Mouse (Mus musculus): ENCODE data around the gene Rfxap. TPM values are rescaled to one million over a fixed set of nuclear protein-coding genes. Genes with fewer than 3 reads are reported as not detected.

Gene Rfxap
- 10 to 100 TPM; 50.0 to 53.1 TPM for total RNA-seq (2021)

- peak; percentile 94 for DNase-seq
Observed at GRCm38 (mm10) chr3:54807666-54808217, at the start of gene Rfxap. Gene Rfxap (minus strand): TSS chr3:54807791.

- peak; percentile 58 to 61 for DNase-seq
Observed at GRCm38 (mm10) chr3:54835421-54835820, 27.8 kb upstream of the Rfxap start.

DNA sequence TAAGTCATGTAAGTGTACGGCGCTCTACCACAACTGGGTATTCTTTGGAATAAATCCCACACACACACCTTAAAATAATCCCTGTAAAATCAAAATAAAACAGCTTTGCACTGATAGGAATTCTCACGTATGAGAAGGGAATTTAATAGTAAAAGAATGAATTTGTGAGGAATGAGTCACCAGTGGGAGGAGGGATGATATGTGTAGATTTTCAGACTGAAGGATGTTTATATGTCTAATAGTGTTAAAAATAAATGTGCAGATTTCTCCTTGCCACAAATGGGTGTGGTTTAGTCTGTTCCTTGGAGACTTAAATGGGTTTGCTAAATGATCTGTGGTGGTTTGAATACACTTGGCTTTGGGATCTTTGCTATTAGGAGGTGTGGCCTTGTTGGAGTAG is 24.9 kb upstream of the Rfxap start:
- DNase-seq, result no peak

- DNase-seq, result no peak
Observed at GRCm38 (mm10) chr3:54822526-54822925, 14.9 kb upstream of the Rfxap start.

GRCm38 (mm10) chr3:54815292-54815691 is 7.7 kb upstream of the Rfxap start:
- no peak for DNase-seq

- DNase-seq, result no peak
Observed at GRCm38 (mm10) chr3:54814622-54815021, 7.0 kb upstream of the Rfxap start.

- no peak for DNase-seq
Observed at GRCm38 (mm10) chr3:54813418-54813988, 5.9 kb upstream of the Rfxap start.

DNA sequence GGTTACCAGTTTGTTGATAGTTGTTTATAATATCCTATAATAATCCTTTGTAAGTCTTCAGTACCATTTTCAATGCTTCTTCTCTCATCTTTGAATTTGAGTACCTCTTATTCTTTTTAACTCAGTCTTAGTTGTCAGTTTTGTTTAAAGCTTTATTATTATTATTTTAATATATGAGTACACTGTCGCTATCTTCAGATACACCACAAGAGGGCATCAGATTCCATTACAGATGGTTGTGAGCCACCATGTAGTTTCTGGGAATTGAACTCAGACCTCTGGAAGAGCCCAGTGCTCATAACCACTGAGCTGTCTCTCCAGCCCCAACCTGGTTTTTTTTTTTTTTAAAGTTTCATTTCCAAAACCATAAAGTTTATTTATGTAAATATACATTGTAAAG is 4.0 kb upstream of the Rfxap start:
- DNase-seq, result no peak

- DNase-seq, result no peak
Observed at GRCm38 (mm10) chr3:54809111-54809510, 1.5 kb upstream of the Rfxap start.

DNA sequence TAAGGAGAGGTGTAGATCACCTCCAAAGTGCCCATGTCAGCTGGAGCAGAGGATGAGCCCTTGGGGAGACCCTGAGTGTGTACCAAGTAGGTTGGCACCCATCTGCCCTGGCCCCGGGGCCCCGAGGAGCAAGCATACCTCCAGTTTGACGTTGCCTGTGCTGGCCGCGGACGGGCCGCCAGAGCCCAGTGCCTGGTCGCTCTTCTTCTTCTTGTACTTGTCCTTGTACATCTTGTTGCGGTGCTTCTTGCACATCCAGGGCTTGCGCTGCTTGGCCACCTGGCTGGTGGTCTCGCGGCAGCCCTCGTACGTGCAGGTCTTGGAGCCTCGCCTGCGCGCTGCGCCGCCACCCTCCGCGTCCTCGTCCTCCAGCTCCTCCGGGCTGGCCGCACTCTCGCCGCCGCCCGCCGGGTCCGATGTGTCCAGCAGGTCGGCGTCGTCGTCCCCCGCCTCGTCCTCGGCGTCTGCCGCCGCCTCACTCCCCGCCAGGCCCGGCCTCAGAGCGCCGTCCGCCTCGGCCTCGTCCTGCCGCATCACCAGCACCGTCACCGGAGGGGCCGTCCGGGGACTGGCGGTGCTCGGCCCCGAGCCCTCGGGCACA is 430 bp downstream of the Rfxap start:
- no peak for DNase-seq

DNA sequence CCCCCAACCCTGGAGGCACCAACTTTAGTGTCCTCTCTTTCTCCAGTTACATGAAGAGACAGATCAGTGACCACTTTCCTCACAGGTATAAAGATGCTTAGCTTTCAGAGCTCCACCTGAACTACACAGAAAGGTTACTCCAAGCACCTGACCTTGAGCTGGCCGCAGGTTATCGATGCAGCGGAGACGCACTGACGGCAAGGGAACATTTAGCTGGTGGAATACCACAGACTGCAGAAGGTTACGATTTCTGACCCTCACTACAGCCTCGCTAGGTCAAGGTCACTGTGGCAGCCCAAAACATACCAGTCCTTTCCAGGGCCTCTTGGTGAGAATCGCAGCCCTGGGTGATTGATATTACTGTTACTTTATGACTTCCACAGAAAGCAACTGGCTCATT is 3.9 kb downstream of the Rfxap start:
- DNase-seq, result no peak

DNA sequence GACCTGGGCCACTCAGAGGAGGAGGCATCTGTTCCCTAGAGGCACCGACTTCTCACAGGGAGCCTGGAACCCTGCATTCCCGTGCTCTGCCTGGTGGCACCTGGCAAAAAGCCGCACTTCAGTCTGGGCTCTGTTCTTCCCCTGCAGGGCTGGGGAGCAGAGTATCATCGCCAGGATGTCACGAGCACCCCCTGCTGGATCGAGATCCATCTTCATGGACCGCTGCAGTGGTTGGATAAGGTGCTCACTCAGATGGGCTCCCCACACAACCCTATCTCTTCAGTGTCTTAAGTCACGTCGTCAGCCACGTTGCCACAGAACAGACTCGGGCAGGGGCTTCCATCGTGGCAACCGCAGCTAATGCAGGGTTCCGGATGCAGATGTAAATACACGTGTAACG is 10.4 kb downstream of the Rfxap start:
- DNase-seq, result peak; percentile 51 to 61

DNA sequence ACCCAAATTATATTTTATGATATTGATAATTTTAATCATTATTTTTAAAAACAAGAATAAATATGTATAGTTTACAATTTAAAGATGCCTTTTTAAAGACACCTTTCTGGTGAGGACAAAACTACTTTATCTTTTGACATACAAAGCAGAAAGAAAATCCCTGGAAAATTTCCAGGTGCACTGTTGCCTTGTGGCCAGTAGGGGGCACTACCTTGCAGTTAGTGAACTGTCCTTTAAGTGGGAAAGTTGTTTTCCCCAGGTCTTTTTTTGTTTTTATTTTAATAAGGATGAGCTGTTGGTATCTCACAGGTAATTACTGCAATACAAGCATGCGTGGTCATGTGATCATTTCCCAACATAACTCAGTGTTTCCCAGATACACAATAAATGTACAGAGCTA is 11.8 kb downstream of the Rfxap start:
- DNase-seq, result no peak

GRCm38 (mm10) chr3:54795379-54795778 is 12.2 kb downstream of the Rfxap start:
- DNase-seq, result no peak

- no peak for DNase-seq
Observed at GRCm38 (mm10) chr3:54793762-54794161, 13.8 kb downstream of the Rfxap start.

DNA sequence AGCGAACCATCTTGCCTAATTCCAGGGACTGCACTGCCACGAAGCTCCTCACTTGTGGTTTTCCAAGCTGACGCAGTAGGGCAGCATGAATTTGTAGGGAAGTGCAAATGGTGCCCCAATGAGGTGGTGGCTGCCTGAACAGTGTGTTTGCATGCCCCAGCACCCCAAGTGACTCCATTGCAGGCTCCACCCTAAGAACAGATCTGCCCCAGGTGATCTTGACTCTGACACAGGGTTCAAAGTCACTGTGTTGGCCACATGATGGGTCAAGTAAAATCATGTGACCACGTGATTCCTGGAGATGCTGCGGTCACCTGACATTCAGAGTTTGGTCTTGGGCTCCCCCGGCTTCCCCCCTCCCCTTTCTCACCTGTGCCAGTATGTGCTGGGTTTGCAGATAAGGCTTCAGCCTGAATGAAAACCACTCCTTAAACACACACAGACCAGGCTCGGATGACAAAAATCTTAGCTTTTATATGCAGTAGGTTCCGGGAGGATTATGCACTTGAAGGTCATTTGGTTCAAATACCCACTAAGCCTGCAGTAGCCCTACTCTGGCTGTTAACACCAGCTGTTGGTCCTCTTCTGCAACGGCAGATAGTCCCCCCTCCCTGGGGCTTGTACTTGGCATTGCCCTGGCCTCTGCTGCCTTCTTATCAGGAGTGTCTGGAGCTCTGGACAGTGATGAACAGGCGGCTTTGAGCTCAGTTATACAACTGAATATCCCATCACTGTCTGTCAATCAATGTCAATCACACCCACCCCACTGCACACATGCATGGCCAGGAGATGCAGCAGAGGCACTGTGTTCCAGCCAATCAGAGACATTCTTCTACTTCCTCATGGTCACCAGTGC is 15.5 kb downstream of the Rfxap start:
- DNase-seq, result no peak

- no peak for DNase-seq
Observed at GRCm38 (mm10) chr3:54790601-54791000, 17.0 kb downstream of the Rfxap start.

- DNase-seq, result no peak
Observed at GRCm38 (mm10) chr3:54775989-54776631, 31.5 kb downstream of the Rfxap start.

- no peak for DNase-seq
Observed at GRCm38 (mm10) chr3:54773613-54774012, 34.0 kb downstream of the Rfxap start.

GRCm38 (mm10) chr3:54769349-54770275 is 38.0 kb downstream of the Rfxap start:
- DNase-seq, result no peak

GRCm38 (mm10) chr3:54768592-54768991 is 39.0 kb downstream of the Rfxap start:
- no peak for DNase-seq

DNA sequence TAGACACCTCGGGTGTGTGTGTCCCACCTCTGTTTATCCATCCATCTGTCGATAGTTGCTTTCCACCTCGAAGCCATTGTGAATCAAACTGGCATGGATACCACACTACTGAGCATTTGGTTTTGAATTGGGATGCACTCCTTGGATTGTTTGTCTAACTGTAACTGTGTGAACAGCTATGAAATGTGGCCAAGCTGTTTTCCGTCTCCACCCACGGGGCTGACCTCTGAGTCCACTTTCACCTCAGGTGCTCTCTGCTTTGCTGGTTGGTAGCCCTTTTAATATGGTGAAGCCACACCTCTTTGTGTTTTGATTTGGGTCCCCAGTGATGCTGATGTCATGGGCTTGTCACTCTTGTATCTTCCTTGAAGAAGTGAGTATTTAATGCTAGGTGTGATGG is 40.8 kb downstream of the Rfxap start:
- no peak for DNase-seq
